Mouse (Mus musculus): ENCODE measurements around the gene Fads1. TPM values are rescaled to one million over a fixed set of nuclear protein-coding genes. Genes with fewer than 3 reads are reported as not detected.

The Fads1 gene
- 71.0 and 115 TPM in 2 replicates for polyA plus RNA-seq (2015; fragmentation: Nextera tagmentation; extraction: Ambion mirVana)

DNA sequence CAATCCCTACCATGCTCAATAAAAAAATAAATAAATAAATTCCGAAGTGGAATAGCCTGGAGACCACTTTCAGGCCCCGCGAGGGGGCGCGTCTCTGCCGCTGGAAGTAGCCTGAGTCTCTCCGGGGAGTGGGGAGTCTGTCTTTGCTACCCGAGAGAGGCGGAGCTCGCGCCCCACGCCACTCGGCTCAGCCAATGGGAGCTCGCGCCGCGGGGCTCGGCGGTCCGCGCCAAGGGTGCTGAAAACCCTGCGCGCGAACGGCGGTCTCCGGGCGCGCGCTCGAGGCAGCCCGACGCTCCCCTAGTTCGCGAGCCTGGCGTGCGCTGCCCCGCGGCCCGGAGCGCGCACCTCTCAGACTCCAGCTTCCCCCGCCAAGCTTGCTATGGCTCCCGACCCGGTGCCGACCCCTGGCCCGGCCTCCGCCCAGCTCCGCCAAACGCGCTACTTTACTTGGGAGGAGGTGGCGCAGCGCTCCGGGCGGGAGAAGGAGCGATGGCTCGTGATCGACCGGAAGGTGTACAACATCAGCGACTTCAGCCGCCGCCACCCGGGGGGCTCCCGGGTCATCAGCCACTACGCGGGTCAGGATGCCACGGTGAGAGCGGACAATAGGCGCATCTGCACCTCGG is at the start of gene Fads1:
Gene Fads1 (plus strand): TSS at position 219 of the 629 bp plus-strand sequence.

DNA sequence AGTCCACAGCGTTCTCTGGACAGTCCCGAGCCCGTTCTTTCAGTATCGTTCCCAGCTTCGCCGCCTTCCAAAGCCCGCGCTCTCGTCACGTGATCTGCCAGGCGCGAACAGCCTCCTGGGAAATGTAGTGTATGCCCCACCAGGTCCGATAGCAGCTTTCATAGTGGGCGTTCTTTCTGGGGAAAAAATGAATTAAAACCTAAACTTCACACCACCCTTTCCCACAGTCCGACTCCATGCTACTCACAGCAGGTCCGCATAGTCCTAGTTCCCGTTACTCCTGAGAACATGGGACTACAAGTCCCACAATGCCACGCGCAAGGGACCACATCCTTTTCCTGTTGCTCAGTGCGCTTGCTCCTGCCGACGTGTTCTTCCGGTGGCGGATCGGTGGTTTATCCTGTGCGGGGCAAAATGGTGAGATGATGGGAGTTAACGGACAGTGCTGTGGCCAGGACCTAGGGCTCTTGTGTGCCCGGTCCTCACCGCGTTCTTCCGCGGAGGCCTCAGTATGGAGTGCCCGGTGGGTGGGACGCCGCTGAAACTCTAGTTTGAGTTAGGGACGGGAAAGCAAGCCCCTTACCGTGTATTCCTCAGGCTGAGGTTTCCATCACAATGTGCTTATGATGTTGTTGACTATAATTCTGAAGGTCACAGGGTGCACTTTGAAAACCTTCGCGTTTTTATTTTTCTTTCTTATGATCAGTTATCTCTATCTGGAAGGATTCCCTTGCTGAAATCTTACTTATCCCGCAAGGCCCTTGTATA is 21.3 kb downstream of the Fads1 start, which contains the start of the genes Tmem258 and Fen1:
Gene Tmem258 (plus strand): TSS at position 167 of the 768 bp plus-strand sequence.
Gene Fen1 (minus strand): TSS at position 322 of the 768 bp plus-strand sequence.

GRCm38 (mm10) chr19:10240654-10241305 is 58.1 kb downstream of the Fads1 start, which contains the start of gene Myrf:
Myrf (minus strand) TSS chr19:10240748.

Small RNAs within 50 kb of the gene (microRNA-seq; reads per million reads assigned to microRNA genes)
- gene Mir6993: not detected

Other genes starting within 250 kb of the Fads1 start
- gene Fth1, start 202.3 kb upstream of the Fads1 start, polyA plus RNA-seq (2015; fragmentation: Nextera tagmentation; extraction: Ambion mirVana): 2,599 and 3,932 TPM in 2 replicates
- gene Best1, start 181.3 kb upstream of the Fads1 start, polyA plus RNA-seq (2015; fragmentation: Nextera tagmentation; extraction: Ambion mirVana): 1.1 and 1.7 TPM in 2 replicates
- 26.0 and 27.5 TPM in 2 replicates for gene Rab3il1, start 181.2 kb upstream of the Fads1 start, polyA plus RNA-seq (2015; fragmentation: Nextera tagmentation; extraction: Ambion mirVana)
- 15.8 and 24.5 TPM in 2 replicates for gene Fads3, start 141.3 kb upstream of the Fads1 start, polyA plus RNA-seq (2015; fragmentation: Nextera tagmentation; extraction: Ambion mirVana)
- gene Fads2, start 81.1 kb upstream of the Fads1 start, polyA plus RNA-seq (2015; fragmentation: Nextera tagmentation; extraction: Ambion mirVana): 125 and 166 TPM in 2 replicates
- 331 and 348 TPM in 2 replicates for gene Tmem258, start 21.1 kb downstream of the Fads1 start, polyA plus RNA-seq (2015; fragmentation: Nextera tagmentation; extraction: Ambion mirVana)
- 19.4 and 26.8 TPM in 2 replicates for gene Fen1, start 21.3 kb downstream of the Fads1 start, polyA plus RNA-seq (2015; fragmentation: Nextera tagmentation; extraction: Ambion mirVana)
- gene Myrf, start 57.9 kb downstream of the Fads1 start, polyA plus RNA-seq (2015; fragmentation: Nextera tagmentation; extraction: Ambion mirVana): 4.5 and 5.0 TPM in 2 replicates
- gene Dagla, start 122.0 kb downstream of the Fads1 start, polyA plus RNA-seq (2015; fragmentation: Nextera tagmentation; extraction: Ambion mirVana): 1.2 and 1.3 TPM in 2 replicates
- gene Syt7, start 206.2 kb downstream of the Fads1 start, polyA plus RNA-seq (2015; fragmentation: Nextera tagmentation; extraction: Ambion mirVana): 0.04 and 0.40 TPM in 2 replicates

Measured in urinary bladder, postnatal 0 days (tissue).